Mouse (Mus musculus): ENCODE results near the gene Pklr. TPM values are rescaled to one million over a fixed set of nuclear protein-coding genes. Genes with fewer than 3 reads are reported as not detected.
"Not testable (repeated sequence)": the region's sequence is repeated elsewhere in the genome, so short reads cannot be mapped to it uniquely, and the experiment has no call there.

Pklr gene
- total RNA-seq, 2 experiments from 2014 or later, result 5.7 to 22.5 TPM

GRCm38 (mm10) chr3:89161207-89161606 lies 25.3 kb downstream of the Pklr start:
- ATAC-seq (replicated peaks; ENCODE audit: low FRiP score, poor library complexity, severe bottlenecking), result not testable (repeated sequence)

GRCm38 (mm10) chr3:89161786-89162185 lies 25.8 kb downstream of the Pklr start:
- ATAC-seq (replicated peaks; ENCODE audit: low FRiP score, poor library complexity, severe bottlenecking), result no peak

DNA sequence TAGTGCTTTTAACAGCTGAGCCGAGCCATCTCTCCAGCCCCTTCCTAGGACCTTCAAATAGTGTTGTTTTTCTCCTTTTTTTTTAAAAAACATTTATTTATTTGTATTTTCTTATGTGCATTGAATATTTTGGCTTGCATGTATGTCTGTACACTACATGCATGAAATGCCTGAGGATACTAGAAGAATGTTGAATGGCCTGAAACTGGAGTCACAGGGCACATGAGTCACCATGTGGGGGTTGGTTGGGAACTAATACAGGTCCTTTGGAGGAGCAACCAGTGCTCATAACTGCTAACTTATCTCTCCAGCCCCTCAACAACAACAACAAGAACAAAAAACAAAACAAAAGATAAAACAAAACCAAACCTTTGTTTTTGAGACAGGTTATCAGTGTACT lies 27.2 kb downstream of the Pklr start:
- ATAC-seq (replicated peaks; ENCODE audit: low FRiP score, poor library complexity, severe bottlenecking), result no peak

DNA sequence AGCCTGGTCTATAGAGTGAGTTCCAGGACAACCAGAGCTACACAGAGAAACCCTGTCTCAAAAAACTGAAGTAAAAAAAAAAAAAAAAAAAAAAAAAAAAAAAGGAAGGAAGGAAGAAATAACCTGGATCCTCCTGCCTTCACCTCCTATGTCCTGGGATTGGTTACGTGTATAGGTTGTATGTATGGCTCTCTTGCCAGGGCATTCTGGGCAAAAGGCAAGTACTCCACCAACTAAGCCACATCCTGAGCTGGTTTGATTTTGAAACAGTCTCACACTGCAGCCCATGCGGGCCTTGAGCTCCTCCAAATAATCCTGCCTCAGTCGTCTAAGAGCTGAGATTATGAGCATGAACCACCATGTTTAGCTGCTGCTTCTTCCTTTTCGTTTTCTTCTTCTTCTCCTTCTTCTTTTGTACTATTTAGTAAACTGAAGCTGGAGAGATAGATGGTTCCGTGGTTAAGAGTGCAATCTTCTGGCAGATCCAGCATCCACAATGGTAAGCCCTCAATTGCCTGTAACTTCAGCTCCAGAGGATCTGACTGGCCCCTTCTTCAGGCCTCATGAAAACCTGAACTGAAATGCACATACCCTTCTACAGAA lies 27.8 kb downstream of the Pklr start:
- 0 out of 2 replicates have a peak, but pooled peaks have one; percentile 6 for ATAC-seq (replicated peaks; ENCODE audit: low FRiP score, poor library complexity, severe bottlenecking)

DNA sequence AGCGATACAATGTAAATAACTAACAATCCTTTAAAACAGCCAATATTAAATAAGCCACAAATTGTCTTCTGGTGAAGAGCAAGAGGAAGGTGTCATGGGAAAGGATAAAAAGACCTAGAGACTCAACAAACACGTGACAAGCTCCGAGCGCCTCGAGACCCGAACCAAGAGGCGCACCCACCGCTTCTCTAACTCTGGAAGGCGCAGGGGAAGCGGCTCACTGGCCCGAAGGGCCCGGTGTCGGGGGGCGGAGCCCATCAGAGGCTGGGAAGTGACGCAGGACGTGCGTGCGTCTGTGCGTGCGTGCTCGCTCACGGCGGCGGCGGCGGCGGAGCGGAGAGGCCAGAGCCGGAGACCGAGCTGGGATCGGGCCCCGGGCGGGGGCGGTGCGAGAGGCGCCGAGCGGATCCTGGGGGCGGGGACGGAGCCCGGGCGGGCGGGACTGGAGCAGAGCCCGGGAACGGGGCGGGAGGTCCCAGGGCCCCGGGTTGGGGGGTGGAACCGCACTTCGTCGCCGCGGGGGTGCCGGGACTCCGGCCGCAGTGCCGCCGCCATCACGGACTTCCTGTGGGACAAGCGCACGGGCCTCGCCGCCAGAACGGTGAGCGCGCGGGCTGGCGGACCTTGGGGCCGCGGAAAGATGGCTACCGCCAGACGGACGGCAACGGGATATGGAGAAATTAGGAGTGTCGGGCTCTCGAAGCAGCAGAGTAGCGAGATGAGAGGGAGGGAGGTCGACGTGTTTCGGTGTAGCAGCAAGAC lies 28.7 kb downstream of the Pklr start, which contains the start of gene Clk2:
Gene Clk2 (plus strand): TSS at position 290 of the 762 bp plus-strand sequence.
- ATAC-seq (replicated peaks; ENCODE audit: low FRiP score, poor library complexity, severe bottlenecking), result peak; percentile 98

GRCm38 (mm10) chr3:89165268-89165870 lies 29.4 kb downstream of the Pklr start:
- ATAC-seq (replicated peaks; ENCODE audit: low FRiP score, poor library complexity, severe bottlenecking), result peak; percentile 16; the same call in 1 of the 2 replicates

DNA sequence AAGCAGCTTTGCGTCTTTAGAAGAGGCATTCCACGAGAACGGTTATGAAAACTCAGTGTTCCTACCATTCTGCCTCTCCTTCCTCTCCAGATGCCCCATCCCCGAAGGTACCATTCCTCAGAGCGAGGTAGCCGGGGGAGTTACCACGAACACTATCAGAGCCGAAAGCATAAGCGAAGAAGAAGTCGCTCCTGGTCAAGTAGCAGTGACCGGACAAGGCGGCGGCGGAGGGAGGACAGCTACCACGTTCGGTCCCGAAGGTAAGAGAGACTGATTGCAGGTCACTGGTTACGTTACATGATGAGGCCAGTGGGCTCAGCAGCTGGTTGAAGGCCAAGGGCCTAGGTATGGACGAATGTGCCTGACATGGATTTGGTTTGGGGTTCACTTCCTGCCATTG lies 31.0 kb downstream of the Pklr start:
- ATAC-seq (replicated peaks; ENCODE audit: low FRiP score, poor library complexity, severe bottlenecking), result no peak

DNA sequence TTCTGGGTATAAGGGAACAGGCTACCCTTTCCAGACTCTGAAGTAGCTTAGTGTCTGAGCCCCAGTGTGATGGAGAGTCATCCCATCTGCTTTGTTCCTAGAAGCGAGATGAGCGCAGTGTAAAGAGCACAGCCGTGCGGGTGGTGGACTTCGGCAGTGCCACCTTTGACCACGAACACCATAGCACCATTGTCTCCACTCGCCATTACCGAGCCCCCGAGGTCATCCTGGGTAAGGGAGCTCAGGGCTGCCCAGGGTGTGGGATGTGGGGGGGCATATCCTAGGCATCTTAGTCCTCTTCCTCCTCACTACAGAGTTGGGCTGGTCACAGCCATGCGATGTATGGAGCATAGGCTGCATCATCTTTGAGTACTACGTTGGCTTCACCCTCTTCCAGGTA lies 38.9 kb downstream of the Pklr start:
- no peak for ATAC-seq (replicated peaks; ENCODE audit: low FRiP score, poor library complexity, severe bottlenecking)

- ATAC-seq (replicated peaks; ENCODE audit: low FRiP score, poor library complexity, severe bottlenecking), result no peak
Measured at GRCm38 (mm10) chr3:89175544-89175943, 39.6 kb downstream of the Pklr start.

- ATAC-seq (replicated peaks; ENCODE audit: low FRiP score, poor library complexity, severe bottlenecking), result no peak
Measured at GRCm38 (mm10) chr3:89176421-89176820, 40.5 kb downstream of the Pklr start.

DNA sequence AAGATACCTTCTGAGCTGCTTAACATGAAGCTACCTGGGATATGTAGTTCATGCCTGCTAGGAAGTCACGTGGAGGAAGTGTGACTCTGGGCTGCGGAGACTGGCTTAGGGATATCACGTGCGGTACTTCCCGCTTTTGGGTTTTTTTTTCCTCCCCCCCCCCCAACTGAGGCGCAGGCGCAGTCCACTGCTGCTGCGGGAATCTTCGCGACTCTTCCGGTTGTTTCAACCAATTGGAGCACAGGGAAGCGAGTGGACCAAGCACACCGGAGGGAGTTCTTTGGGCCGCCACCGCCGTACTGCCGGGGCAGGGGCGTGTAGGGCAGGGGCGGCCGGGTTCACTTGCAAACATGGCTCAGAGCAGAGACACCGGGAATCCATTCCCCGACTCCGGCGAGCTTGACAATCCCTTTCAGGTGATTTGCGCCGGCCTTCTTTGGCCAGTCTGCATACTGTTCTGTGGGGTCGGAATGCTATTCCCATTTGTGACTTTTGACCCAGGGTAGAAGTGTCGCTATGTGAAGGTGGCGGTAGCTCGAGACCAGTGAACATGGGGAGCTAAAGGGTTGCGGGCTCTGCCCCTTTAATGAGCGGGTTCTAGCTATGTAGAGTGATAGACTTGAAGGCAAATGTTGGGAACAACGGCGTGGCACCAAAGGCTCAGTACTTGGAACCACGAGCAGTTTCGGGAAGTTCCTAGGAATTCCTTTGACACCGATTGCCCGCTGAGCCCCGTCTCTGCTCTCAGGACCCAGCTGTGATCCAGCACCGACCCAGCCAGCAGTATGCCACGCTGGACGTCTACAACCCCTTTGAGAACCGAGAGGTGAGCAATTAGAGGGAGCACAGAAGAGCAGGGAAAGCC lies 41.5 kb downstream of the Pklr start, which contains the start of gene Scamp3:
Gene Scamp3 (plus strand): TSS at position 232 of the 865 bp plus-strand sequence.
- peak; percentile 89 for ATAC-seq (replicated peaks; ENCODE audit: low FRiP score, poor library complexity, severe bottlenecking)

DNA sequence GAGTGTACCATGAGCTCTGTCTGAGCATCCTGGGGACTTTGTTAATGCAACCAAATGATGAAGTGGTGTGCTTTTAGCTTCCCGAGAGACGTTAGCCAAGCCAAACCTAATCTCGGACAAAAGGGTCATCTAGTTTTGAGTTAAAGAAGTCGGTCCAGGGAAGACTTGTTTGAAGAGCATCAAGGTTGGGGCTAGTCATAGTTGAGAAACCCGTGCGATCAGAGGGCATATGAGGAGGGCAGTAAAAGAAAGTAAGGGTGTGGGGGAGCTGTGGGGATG lies 42.1 kb downstream of the Pklr start:
- no peak for ATAC-seq (replicated peaks; ENCODE audit: low FRiP score, poor library complexity, severe bottlenecking)

DNA sequence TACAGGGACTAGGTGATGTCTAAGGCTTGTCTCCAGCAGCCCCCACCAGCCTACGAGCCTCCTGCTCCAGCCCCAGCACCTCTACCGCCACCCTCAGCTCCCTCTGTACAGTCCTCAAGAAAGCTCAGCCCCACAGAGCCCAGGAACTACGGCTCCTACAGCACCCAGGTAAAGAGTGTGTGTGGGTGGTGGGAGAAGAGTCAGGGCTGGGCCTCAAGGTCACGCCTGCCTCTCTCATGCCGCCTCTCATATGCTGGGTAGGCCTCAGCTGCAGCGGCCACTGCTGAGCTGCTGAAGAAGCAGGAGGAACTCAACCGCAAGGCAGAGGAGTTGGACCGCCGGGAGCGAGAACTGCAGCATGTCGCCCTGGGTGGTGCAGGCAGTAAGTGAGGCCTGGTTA lies 43.1 kb downstream of the Pklr start:
- no peak for ATAC-seq (replicated peaks; ENCODE audit: low FRiP score, poor library complexity, severe bottlenecking)

DNA sequence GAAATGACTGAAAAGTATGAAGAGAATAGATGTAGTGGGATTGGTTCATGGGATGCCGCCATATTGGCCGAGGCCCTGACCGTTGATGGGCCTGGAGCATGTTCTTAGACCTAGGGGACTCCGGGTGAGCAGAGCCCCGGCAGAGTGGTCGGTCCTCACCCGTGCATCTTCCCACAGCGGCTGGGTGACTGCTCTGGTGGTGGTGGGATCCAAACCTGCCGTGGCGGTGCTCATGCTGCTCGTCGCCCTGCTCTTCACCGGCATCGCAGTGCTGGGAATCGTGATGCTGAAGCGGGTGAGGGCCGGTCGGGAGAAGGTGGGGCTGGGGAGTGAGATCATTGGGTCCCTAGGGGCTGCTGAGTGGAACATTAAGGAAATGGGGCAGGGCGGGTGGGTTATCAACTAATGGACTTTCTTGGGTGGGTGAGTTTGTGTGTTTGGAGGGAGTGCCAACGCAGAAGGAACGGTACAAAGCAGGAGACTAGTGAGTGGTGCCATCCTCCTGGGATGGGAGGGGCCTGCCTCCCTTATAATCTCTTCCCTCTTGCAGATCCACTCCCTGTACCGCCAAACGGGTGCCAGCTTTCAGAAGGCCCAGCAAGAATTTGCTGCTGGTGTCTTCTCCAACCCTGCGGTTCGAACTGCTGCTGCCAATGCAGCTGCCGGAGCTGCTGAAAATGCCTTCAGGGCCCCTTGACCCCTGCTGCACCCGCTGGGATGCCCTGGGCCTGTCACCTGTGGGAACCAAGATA lies 46.0 kb downstream of the Pklr start:
- ATAC-seq (replicated peaks; ENCODE audit: low FRiP score, poor library complexity, severe bottlenecking), result no peak

GRCm38 (mm10) chr3:89182531-89183057 lies 46.7 kb downstream of the Pklr start:
- no peak for ATAC-seq (replicated peaks; ENCODE audit: low FRiP score, poor library complexity, severe bottlenecking)

DNA sequence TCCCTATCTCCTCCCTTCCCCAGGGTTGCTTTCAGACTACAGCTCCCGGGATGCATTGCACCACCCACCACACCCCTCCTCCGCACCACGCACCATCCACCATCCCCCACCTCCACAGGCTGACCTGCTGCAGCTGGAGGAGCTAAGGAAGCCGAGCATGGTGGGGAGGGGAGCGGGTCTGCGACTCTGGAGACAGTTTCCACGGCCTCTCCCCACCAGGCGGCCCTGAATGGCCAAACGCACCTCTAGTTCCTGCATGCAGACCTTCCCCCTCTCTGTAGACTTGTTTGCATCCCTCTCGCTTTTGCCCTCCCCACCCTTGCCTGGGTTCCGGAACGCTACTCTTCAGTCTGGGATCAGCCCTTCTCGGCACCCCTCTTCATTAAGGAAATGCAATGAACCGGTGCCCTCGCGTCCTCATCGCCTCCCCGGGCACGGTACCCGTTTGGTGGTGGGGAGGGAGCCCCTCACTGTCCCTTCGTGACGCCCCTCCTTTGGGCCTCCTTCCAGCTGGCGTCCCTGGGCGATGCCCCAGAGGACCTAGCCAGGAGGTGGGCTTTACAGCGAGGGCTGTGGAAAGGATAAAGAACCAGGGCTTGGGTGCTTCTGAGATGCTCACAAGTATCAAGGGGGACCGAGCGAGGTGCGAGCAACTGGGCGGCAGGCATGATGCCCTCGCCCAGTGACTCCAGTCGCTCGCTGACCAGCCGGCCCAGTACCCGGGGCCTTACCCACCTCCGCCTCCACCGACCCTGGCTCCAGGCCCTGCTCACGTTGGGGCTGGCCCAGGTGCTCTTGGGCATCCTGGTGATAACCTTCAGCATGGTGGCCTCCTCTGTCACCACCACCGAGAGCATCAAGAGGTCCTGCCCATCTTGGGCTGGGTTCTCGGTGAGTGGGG lies 47.4 kb downstream of the Pklr start, which contains the start of gene Fam189b:
Gene Fam189b (plus strand): TSS at position 86 of the 901 bp plus-strand sequence.
- peak; percentile 85 for ATAC-seq (replicated peaks; ENCODE audit: low FRiP score, poor library complexity, severe bottlenecking)

DNA sequence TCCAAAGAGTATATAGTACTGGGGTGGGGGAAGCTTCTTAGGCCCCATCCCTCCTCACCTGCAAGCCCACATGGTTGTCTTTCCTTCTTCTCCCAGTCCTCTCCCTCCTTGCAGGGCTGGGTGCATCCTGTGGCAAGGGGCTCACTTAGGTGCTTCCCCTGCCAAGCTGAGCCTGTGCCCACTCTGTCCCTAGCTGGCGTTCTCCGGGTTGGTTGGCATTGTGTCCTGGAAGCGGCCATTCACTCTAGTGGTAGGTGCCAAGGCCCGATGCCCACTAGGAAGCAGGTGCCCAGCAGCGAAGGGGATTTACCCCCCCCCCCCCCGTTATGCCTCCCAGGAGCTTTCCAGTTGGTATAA lies 48.0 kb downstream of the Pklr start:
- no peak for ATAC-seq (replicated peaks; ENCODE audit: low FRiP score, poor library complexity, severe bottlenecking)

DNA sequence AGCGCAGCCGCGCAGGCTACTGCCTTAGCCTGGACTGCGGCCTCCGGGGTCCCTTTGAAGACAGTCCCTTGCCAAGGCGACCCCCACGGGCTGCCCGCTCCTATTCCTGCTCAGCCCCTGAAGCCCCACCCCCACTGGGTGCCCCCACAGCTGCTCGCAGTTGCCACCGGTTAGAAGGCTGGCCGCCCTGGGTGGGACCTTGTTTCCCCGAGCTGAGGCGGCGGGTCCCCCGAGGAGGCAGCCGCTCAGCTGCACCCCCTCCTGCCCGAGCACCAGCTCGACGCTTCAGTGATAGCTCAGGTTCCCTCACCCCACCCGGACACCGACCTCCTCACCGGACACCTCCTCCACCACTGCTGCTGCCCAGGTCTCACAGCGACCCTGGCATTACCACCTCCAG lies 51.3 kb downstream of the Pklr start:
- no peak for ATAC-seq (replicated peaks; ENCODE audit: low FRiP score, poor library complexity, severe bottlenecking)

All from erythroblast, adult 5-6 weeks (primary cell).